Mouse (Mus musculus) ES-Bruce4 (cell line): Measurements from ENCODE around the gene Vmn1r42. TPM values are rescaled to one million over a fixed set of nuclear protein-coding genes. Genes with fewer than 3 reads are reported as not detected.
A peak's percentile ranks its signal among the peaks of the same experiment; 100 is the strongest.

Source experiments
- H3K27ac ChIP-seq: 2 replicates; pipeline ENCODE4 v1.5.1; 2012; ENCODE audit warnings: low read length, inconsistent platforms; ENCODE audit not compliant: insufficient read depth
- H3K27me3 ChIP-seq: 2 replicates; pipeline ENCODE4 v1.6.1; 2012; ENCODE audit warnings: mild to moderate bottlenecking, low read length, inconsistent platforms; ENCODE audit not compliant: control insufficient read depth, poor library complexity, insufficient read depth, severe bottlenecking
- H3K36me3 ChIP-seq: 2 replicates; pipeline ENCODE4 v1.6.1; 2012; ENCODE audit warnings: inconsistent platforms, mild to moderate bottlenecking, low read length, moderate library complexity; ENCODE audit not compliant: control insufficient read depth, poor library complexity, insufficient read depth, severe bottlenecking
- H3K4me1 ChIP-seq: one replicate; pipeline ENCODE4 v1.8.1; 2011; ENCODE audit warnings: low read length; ENCODE audit not compliant: control insufficient read depth, insufficient read depth
- H3K4me3 ChIP-seq: 2 replicates; pipeline ENCODE4 v1.5.1; 2011; ENCODE audit warnings: low read depth, mild to moderate bottlenecking, low read length
- H3K9ac ChIP-seq: 2 replicates; pipeline ENCODE4 v1.6.1; 2012; ENCODE audit warnings: low read depth, mild to moderate bottlenecking, inconsistent platforms; ENCODE audit not compliant: poor library complexity, severe bottlenecking
- H3K9me3 ChIP-seq: replicated peaks from 2 replicates; pipeline ENCODE4 v1.6.1; 2012; ENCODE audit warnings: mild to moderate bottlenecking, low read length, inconsistent platforms; ENCODE audit not compliant: control insufficient read depth, poor library complexity, insufficient read depth, severe bottlenecking
- CTCF ChIP-seq: IDR thresholded peaks from one replicate; pipeline ENCODE4 v1.8.1; 2011; ENCODE audit warnings: low read depth, low read length
- EP300 ChIP-seq: IDR thresholded peaks from 2 replicates; pipeline ENCODE4 v1.6.1; 2011; ENCODE audit warnings: low read depth, low read length; ENCODE audit not compliant: insufficient read depth
- POLR2A ChIP-seq: IDR thresholded peaks from one replicate; pipeline ENCODE4 v1.8.1; 2011; ENCODE audit warnings: low read length; ENCODE audit not compliant: insufficient read depth
- polyA plus RNA-seq: library from polyadenylated mRNA; stranded (reverse); fragments of >200 nt; gene quantifications from 2 replicates; pipeline ENCODE4 v1.2.4, GENCODE M21; 2011; ENCODE audit warnings: low read depth; ENCODE audit not compliant: missing spikeins, insufficient read depth, insufficient read length

Vmn1r42 gene
- polyA plus RNA-seq, 1 experiment: not detected

GRCm38 (mm10) chr6:89867276-89867675, 8.9 kb downstream of the Vmn1r42 start:
- Histone ChIP-seq H3K4me1 (no peaks in the 10 kb centered on the region), H3K36me3 (no peaks in the 10 kb centered on the region), H3K4me3 (no peak overlapping the region), H3K9me3 (peaks cover 32% of the 10 kb centered on the region), H3K9ac (no peak overlapping the region), H3K27ac (peak overlapping the region; percentile 36; the same call in 1 of the 2 replicates), H3K27me3 (no peaks in the 10 kb centered on the region)
- TF ChIP-seq POLR2A (no peak), EP300 (no peak), CTCF (no peak)

- no peaks in the 10 kb centered on the region for H3K4me1 ChIP-seq
- TF ChIP-seq EP300 (no peak), POLR2A (no peak), CTCF (no peak)
- no peaks in the 10 kb centered on the region for H3K27me3 ChIP-seq
- H3K9me3 ChIP-seq: peaks cover 44% of the 10 kb centered on the region
- H3K4me3 ChIP-seq: no peak overlapping the region
- no peak overlapping the region for H3K27ac ChIP-seq
- H3K9ac ChIP-seq: no peak overlapping the region
- H3K36me3 ChIP-seq: no peaks in the 10 kb centered on the region
Measured at GRCm38 (mm10) chr6:89863792-89864191, 12.4 kb downstream of the Vmn1r42 start.

- Histone ChIP-seq H3K9me3 (peaks cover 23% of the 10 kb centered on the region), H3K36me3 (no peaks in the 10 kb centered on the region), H3K4me3 (no peak overlapping the region), H3K4me1 (no peaks in the 10 kb centered on the region), H3K27me3 (no peaks in the 10 kb centered on the region), H3K9ac (no peak overlapping the region), H3K27ac (no peak overlapping the region; the same call in 1 of the 2 replicates)
- TF ChIP-seq EP300: no peak
- no peak for TF ChIP-seq CTCF
- no peak for TF ChIP-seq POLR2A
Measured at GRCm38 (mm10) chr6:89859839-89860238, 16.4 kb downstream of the Vmn1r42 start.

- Histone ChIP-seq H3K36me3 (no peaks in the 10 kb centered on the region), H3K4me1 (no peaks in the 10 kb centered on the region), H3K27ac (no peak overlapping the region), H3K9me3 (peaks cover 15% of the 10 kb centered on the region), H3K9ac (no peak overlapping the region), H3K4me3 (no peak overlapping the region), H3K27me3 (no peaks in the 10 kb centered on the region)
- TF ChIP-seq EP300 (no peak), POLR2A (no peak), CTCF (no peak)
Measured at GRCm38 (mm10) chr6:89857552-89857951, 18.7 kb downstream of the Vmn1r42 start.

Other genes starting within 250 kb of the Vmn1r42 start
- gene Txnrd3, start 232.4 kb downstream of the Vmn1r42 start, polyA plus RNA-seq: 2.4 and 3.0 TPM in 2 replicates
- not detected in 2 replicates for gene Vmn1r40, start 168.9 kb downstream of the Vmn1r42 start, polyA plus RNA-seq
- not detected in 2 replicates for gene Vmn1r41, start 135.6 kb downstream of the Vmn1r42 start, polyA plus RNA-seq
- not detected in 2 replicates for gene Vmn1r43, start within 50 bp of the Vmn1r42 start, polyA plus RNA-seq
- not detected in 2 replicates for gene Vmn1r44, start 7.2 kb upstream of the Vmn1r42 start, polyA plus RNA-seq
- gene Vmn1r45, start 64.2 kb upstream of the Vmn1r42 start, polyA plus RNA-seq: not detected in 2 replicates
- gene Vmn1r46, start 92.9 kb upstream of the Vmn1r42 start, polyA plus RNA-seq: 0.06 TPM in 1 of 2 replicates, not detected in the other
- not detected in 2 replicates for gene Vmn1r47, start 139.7 kb upstream of the Vmn1r42 start, polyA plus RNA-seq
- not detected in 2 replicates for gene Vmn1r48, start 160.4 kb upstream of the Vmn1r42 start, polyA plus RNA-seq
- not detected in 2 replicates for gene Vmn1r49, start 202.1 kb upstream of the Vmn1r42 start, polyA plus RNA-seq
- gene Vmn1r50, start 225.0 kb upstream of the Vmn1r42 start, polyA plus RNA-seq: not detected in 2 replicates
- gene Vmn1r51, start 246.2 kb upstream of the Vmn1r42 start, polyA plus RNA-seq: not detected in 2 replicates